Mouse (Mus musculus): ENCODE data around the gene Brpf3. TPM values are rescaled to one million over a fixed set of nuclear protein-coding genes. Genes with fewer than 3 reads are reported as not detected.
"Not testable (repeated sequence)": the region's sequence is repeated elsewhere in the genome, so short reads cannot be mapped to it uniquely, and the experiment has no call there.

The Brpf3 gene
- polyA plus RNA-seq, 1 experiment from 2014 or later = 13.2 TPM

DNA sequence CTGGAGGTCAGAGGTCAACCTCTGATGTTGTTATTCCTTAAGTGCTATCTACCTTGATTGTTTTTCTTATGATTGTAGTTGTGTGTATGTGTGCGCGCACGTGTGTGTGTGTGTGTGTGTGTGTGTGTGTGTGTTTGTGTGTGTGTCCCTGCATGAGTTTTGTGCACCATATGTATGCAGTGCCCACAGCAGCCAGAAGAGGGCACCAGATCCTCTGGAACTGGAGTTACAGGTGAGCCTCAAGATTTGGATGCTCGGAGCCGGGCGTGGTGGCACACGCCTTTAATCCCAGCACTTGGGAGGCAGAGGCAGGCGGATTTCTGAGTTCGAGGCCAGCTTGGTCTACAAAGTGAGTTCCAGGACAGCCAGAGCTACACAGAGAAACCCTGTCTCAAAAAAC, 26.6 kb upstream of the Brpf3 start:
- H3K4me2 ChIP-seq; H3K9me3 ChIP-seq (replicated peaks); H3K9ac ChIP-seq; ATAC-seq (ENCODE audit: insufficient number of reproducible peaks, low FRiP score); H3K27ac ChIP-seq (ENCODE audit: poor library complexity, severe bottlenecking); H3K36me3 ChIP-seq; H3K4me3 ChIP-seq: not testable (repeated sequence)
- Histone ChIP-seq H3K4me1 (replicated peaks) (peaks cover 21% of the 10 kb centered on the region), H3K27me3 (replicated peaks) (peaks cover 27% of the 10 kb centered on the region)
- WGBS = 93% methylated on average over 8 of the region's 9 CpGs

DNA sequence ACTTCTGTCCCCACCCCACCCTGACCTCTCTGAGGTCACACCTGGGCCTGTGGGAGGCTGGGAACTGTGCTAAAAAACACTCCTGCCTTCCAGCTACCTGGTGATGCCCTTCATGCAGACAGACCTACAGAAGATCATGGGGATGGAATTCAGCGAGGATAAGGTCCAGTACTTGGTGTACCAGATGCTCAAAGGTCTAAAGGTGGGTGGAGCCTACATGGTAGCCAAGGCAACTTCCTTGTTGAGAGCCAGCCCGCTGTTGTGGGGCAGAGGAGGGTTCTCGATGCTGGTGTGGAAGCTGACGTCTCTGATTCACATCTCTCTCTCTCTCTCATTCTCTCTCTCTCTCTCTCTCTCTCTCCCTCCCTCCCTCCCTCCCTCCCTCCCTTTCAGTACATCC, 25.7 kb upstream of the Brpf3 start:
- H3K36me3 ChIP-seq = no peaks in the 10 kb centered on the region
- peaks cover 13% of the 10 kb centered on the region for H3K4me1 ChIP-seq (replicated peaks)
- 75% methylated on average over 4 of the region's 4 CpGs for WGBS
- H3K27me3 ChIP-seq (replicated peaks) = peaks cover 19% of the 10 kb centered on the region
- H3K27ac ChIP-seq (ENCODE audit: poor library complexity, severe bottlenecking) = no peak overlapping the region
- no peak for ATAC-seq (ENCODE audit: insufficient number of reproducible peaks, low FRiP score)
- H3K9ac ChIP-seq = no peak overlapping the region
- peaks cover 3% of the 10 kb centered on the region; the same call in 1 of the 2 replicates for H3K9me3 ChIP-seq (replicated peaks)
- H3K4me3 ChIP-seq = no peak overlapping the region
- H3K4me2 ChIP-seq = no peak overlapping the region

DNA sequence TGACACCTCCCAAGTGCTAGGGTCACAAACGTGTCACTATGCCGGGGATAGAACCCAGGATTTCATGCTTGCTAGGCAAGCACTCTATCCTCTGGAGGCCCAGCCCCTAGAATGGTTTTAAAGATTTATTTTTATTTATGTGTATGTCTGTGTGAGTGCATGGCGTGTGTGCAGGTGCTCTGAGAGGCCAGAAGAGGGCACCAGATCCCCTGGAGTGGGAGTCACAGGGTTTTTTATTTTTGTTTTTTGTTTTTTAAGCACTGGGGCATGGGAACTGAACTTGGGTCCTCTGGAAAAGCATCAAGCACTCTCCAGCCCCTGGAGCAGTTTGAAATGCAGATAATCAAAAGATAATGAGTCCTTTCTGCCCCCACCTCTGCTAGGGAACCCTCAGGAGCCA, 24.1 kb upstream of the Brpf3 start:
- no peak overlapping the region for H3K4me3 ChIP-seq
- peaks cover 3% of the 10 kb centered on the region for H3K27me3 ChIP-seq (replicated peaks)
- no peaks in the 10 kb centered on the region for H3K36me3 ChIP-seq
- 88% methylated on average over 3 of the region's 3 CpGs for WGBS
- ATAC-seq (ENCODE audit: insufficient number of reproducible peaks, low FRiP score) = no peak
- no peak overlapping the region for H3K27ac ChIP-seq (ENCODE audit: poor library complexity, severe bottlenecking)
- H3K9me3 ChIP-seq (replicated peaks) = peaks cover 3% of the 10 kb centered on the region; the same call in 1 of the 2 replicates
- peaks cover 23% of the 10 kb centered on the region for H3K4me1 ChIP-seq (replicated peaks)
- no peak overlapping the region for H3K4me2 ChIP-seq
- H3K9ac ChIP-seq = no peak overlapping the region

DNA sequence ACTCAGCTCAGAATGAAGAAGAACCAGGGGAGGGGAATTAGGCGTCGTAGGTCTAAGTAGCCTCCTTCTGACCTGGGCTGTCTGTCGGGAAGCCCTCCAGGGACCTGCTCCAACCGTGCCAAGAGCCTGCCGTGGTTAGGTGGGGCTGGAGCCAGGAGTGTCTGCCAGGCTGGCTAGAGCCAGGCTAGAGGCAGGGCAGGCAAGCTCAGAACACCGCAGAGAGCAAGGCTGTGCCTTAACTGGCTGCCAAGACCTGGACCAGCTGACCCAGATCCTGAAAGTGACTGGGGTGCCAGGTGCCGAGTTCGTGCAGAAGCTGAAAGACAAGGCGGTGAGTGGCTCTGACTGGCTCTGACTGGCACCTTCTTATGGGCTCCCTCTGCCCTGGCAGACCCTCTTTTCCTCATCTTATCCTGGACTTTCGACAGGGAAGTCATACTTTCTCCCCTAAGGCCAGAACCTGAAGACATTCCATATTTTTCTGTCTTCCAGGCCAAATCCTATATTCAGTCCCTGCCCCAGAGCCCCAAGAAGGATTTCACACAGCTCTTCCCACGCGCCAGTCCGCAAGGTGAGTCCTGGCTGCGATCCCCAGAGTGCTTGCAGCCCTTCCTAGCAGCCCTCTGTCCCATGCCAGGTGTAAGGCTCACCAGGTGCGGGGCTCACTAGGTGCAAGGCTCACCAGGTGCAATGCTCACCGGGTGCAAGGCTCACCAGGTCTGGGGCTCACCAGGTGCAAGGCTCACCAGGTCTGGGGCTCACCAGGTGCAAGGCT, 23.5 kb upstream of the Brpf3 start:
- Histone ChIP-seq H3K27me3 (replicated peaks) (no peaks in the 10 kb centered on the region; the same call in 1 of the 2 replicates), H3K4me2 (no peak overlapping the region), H3K4me1 (replicated peaks) (peaks cover 23% of the 10 kb centered on the region), H3K36me3 (no peaks in the 10 kb centered on the region), H3K9ac (no peak overlapping the region), H3K9me3 (replicated peaks) (peaks cover 3% of the 10 kb centered on the region; the same call in 1 of the 2 replicates), H3K27ac (ENCODE audit: poor library complexity, severe bottlenecking) (no peak overlapping the region), H3K4me3 (no peak overlapping the region)
- WGBS = 83% methylated on average over 16 of the region's 16 CpGs
- no peak for ATAC-seq (ENCODE audit: insufficient number of reproducible peaks, low FRiP score)

DNA sequence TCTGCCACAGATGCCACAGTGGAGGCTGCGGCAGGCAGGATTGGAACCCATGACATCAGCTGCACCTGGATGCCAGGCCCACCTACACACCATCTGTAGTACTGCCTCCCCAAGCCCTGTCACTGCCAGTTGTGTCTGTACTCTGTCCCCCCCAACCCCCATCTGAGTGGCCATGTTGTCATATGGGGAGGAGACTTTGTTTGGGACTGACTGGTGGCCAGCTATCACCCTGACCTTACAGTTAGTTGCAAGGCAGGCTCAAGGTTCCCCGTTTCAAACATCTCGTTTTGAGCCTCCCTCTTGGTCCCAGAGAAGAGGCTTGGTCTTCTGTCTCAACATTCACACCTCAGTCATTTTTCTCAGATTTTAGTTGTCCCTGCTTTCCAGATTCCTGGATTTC, 21.2 kb upstream of the Brpf3 start:
- H3K4me2 ChIP-seq = no peak overlapping the region
- H3K27me3 ChIP-seq (replicated peaks) = no peaks in the 10 kb centered on the region; the same call in 1 of the 2 replicates
- H3K9me3 ChIP-seq (replicated peaks) = no peaks in the 10 kb centered on the region
- peaks cover 23% of the 10 kb centered on the region for H3K4me1 ChIP-seq (replicated peaks)
- no peak overlapping the region for H3K9ac ChIP-seq
- no peak for ATAC-seq (ENCODE audit: insufficient number of reproducible peaks, low FRiP score)
- H3K27ac ChIP-seq (ENCODE audit: poor library complexity, severe bottlenecking) = no peak overlapping the region
- WGBS = 82% methylated on average over 3 of the region's 3 CpGs
- H3K4me3 ChIP-seq = no peak overlapping the region
- no peaks in the 10 kb centered on the region for H3K36me3 ChIP-seq

DNA sequence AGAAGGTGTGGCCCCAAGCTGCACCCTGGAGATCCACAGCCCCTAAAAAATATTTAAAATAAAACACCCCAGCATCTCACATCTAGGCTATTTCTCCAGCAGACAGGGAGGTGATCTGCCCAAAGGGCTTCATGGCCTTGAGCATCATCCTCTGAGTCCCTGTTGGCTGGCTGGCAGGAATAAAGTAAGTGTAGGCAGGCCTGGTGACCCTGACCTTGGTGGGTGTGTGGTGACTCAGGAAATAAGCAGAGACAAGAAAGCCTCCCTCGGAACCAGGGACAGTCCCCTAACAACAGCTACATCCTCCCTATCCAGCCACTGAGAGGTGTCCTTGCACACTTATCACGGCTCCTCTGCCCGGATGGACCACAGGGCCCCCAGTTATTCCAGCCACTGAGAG, 20.1 kb upstream of the Brpf3 start:
- Histone ChIP-seq H3K27me3 (replicated peaks) (no peaks in the 10 kb centered on the region; the same call in 1 of the 2 replicates), H3K4me3 (no peak overlapping the region), H3K4me2 (no peak overlapping the region), H3K9me3 (replicated peaks) (no peaks in the 10 kb centered on the region), H3K4me1 (replicated peaks) (peaks cover 23% of the 10 kb centered on the region), H3K36me3 (no peaks in the 10 kb centered on the region), H3K9ac (no peak overlapping the region), H3K27ac (ENCODE audit: poor library complexity, severe bottlenecking) (0 out of 2 replicates have a peak overlapping the region, but pooled peaks have one; percentile 39)
- ATAC-seq (ENCODE audit: insufficient number of reproducible peaks, low FRiP score) = peak; percentile 29; the same call in 1 of the 2 replicates
- WGBS = 29% methylated on average over 3 of the region's 3 CpGs

DNA sequence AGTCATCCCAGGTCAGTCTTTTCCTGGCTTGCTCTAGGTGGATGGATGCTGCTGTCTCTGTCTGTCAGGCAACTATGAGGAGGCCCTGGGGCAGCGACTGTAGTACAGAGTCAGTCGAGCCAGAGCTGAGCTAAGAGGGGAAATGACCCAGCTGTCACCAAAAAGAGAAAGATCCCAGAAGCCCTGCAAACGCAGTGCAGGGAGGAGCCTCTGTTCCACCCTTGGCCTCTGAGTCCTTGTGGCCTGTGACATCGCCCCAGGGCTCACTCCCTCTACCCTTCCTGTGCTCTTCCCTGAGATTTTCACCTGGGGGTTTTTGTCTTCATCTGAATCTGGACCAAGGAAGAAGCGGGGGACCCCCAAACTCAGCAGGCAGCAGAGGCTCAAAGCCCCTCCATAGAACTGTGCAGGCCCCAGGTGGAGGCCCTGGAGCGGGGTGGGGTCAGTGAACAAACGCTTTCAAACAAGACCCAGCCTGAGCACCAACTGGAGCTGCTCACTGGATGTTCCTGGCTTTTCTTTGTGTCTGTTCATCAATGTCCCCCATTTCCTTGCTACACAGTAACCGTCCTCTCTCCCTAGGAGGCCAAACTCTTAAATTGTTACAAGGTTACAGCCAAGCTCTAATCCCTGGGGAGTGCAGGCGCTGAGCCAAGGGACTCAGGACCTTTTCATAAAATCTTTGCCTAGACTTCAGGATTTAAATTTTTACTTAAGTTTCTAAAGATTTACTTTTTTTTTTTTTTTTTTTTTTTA, 19.4 kb upstream of the Brpf3 start:
- WGBS = 50% methylated on average over 9 of the region's 9 CpGs
- Histone ChIP-seq H3K27me3 (replicated peaks) (no peaks in the 10 kb centered on the region; the same call in 1 of the 2 replicates), H3K9ac (no peak overlapping the region), H3K4me1 (replicated peaks) (peaks cover 23% of the 10 kb centered on the region), H3K9me3 (replicated peaks) (no peaks in the 10 kb centered on the region), H3K36me3 (no peaks in the 10 kb centered on the region), H3K27ac (ENCODE audit: poor library complexity, severe bottlenecking) (0 out of 2 replicates have a peak overlapping the region, but pooled peaks have one; percentile 39), H3K4me3 (no peak overlapping the region), H3K4me2 (no peak overlapping the region)
- peak; percentile 42; the same call in 1 of the 2 replicates for ATAC-seq (ENCODE audit: insufficient number of reproducible peaks, low FRiP score)

DNA sequence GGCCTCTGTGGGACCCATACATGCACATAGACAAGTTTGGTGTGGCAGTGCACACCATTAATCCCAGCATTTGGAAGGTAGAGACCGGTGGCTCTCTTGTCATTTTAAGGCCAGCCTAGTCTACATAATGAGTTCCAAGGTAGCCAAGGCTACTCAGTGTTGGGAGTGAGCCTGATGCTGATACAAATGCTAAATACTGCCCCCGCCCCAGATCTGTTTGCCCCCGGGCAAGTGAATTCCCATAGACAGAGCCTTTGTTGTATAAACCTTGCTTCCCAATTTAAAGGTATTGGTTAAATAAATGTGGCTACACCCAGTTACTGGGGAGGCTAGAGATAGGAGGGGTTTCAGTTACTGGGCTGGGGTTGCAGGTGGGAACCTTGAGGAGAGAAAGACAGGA, 15.9 kb upstream of the Brpf3 start:
- Histone ChIP-seq H3K27me3 (replicated peaks) (no peaks in the 10 kb centered on the region), H3K9me3 (replicated peaks) (no peaks in the 10 kb centered on the region), H3K4me2 (no peak overlapping the region), H3K36me3 (no peaks in the 10 kb centered on the region), H3K4me3 (no peak overlapping the region), H3K4me1 (replicated peaks) (peaks cover 14% of the 10 kb centered on the region), H3K27ac (ENCODE audit: poor library complexity, severe bottlenecking) (no peak overlapping the region), H3K9ac (no peak overlapping the region)
- 84% methylated on average over 3 of the region's 3 CpGs for WGBS
- no peak for ATAC-seq (ENCODE audit: insufficient number of reproducible peaks, low FRiP score)

DNA sequence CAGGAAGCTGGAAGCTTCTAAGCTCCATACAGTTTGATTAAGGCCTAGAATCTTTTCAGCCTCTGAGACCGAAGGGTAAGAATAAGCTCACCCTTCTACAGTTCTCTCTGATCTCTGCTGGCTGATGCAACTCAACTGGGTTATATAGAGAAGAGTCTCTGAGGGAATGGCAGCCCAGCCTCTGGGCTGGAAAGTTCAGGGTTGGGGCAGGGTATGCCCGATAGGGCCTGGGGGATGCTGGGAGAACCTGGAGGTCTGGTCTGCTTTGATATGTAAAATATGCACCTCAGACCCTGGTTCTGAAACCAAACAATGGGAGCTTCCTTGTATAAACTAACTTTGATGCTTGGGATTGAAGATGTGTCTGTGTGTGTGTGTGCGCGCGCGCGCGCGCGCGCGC, 13.4 kb upstream of the Brpf3 start:
- no peaks in the 10 kb centered on the region for H3K27me3 ChIP-seq (replicated peaks)
- H3K27ac ChIP-seq (ENCODE audit: poor library complexity, severe bottlenecking) = no peak overlapping the region
- no peaks in the 10 kb centered on the region for H3K36me3 ChIP-seq
- WGBS = 94% methylated on average over 12 of the region's 12 CpGs
- H3K4me1 ChIP-seq (replicated peaks) = no peaks in the 10 kb centered on the region
- no peaks in the 10 kb centered on the region for H3K9me3 ChIP-seq (replicated peaks)
- no peak overlapping the region for H3K9ac ChIP-seq
- H3K4me2 ChIP-seq = no peak overlapping the region
- H3K4me3 ChIP-seq = no peak overlapping the region
- no peak for ATAC-seq (ENCODE audit: insufficient number of reproducible peaks, low FRiP score)

DNA sequence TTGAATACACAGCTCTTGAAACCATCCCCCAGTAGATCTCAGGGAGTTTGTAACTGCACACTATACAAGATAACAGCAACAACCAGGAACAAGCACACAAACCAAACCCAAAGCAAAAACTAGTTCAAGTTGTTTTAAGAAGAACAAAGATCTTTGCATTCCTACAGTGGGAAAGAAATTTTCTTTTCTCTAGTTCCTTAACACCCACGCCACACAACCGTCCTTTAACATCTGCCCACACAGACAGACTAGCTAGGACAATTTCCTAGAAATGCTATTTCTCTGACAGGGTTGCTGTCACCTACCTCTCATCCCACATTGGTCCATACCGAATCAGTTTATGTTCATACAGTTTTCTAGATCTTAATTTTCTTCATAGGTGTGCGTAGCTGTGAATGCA, 3.9 kb upstream of the Brpf3 start:
- WGBS = 88% methylated on average over 4 of the region's 4 CpGs

More for the DNA sequence above, 3.9 kb upstream of the Brpf3 start:
- Histone ChIP-seq H3K4me2 (no peak overlapping the region), H3K9me3 (replicated peaks) (peaks cover 7% of the 10 kb centered on the region), H3K4me1 (replicated peaks) (peaks cover 5% of the 10 kb centered on the region; the same call in 1 of the 2 replicates), H3K9ac (no peak overlapping the region), H3K27ac (ENCODE audit: poor library complexity, severe bottlenecking) (no peak overlapping the region), H3K4me3 (no peak overlapping the region), H3K27me3 (replicated peaks) (no peaks in the 10 kb centered on the region), H3K36me3 (no peaks in the 10 kb centered on the region)
- no peak for ATAC-seq (ENCODE audit: insufficient number of reproducible peaks, low FRiP score)

Measured in heart, embryonic 12.5 days (tissue).